Mouse (Mus musculus) cortical plate, adult 2 months (tissue): Measurements from ENCODE around the gene Shc3.

ENCODE experiments used
- CTCF ChIP-seq: fragments of 200-500 bp; IDR thresholded peaks from 2 replicates; pipeline ENCODE4 v1.5.1; 2011; ENCODE audit warnings: mild to moderate bottlenecking, control low read depth, low read length; ENCODE audit not compliant: insufficient read depth; ENCODE audit errors: extremely low read depth
- POLR2A ChIP-seq: fragments of 200-500 bp; IDR thresholded peaks from 2 replicates; pipeline ENCODE4 v1.6.1; 2011; ENCODE audit warnings: mild to moderate bottlenecking, low read length, control low read depth; ENCODE audit not compliant: insufficient read depth; ENCODE audit errors: extremely low read depth

DNA sequence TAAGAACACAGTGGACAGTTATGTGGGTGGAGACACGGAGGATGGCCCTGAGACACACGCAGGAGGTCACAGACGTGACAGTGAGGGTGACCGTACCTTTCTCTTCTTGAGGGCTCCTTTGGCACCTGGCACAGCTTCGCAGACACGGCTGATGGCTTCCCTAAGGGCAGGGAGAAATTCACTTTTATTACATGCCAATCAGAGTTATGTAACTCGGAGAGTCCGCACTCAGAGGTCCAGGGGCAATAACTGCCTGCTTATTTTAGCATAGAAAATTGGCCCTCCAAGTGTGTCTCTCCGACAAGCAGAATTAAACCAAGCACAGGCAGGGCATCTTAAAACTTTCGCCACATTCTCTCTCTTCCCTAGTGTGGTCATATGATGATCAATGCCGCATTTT lies 86.4 kb downstream of the Shc3 start:
- no peak for TF ChIP-seq CTCF
- TF ChIP-seq POLR2A, result no peak
